Mouse (Mus musculus) ES-Bruce4 (cell line): ENCODE measurements around the gene Snta1. TPM values are rescaled to one million over a fixed set of nuclear protein-coding genes. Genes with fewer than 3 reads are reported as not detected.
A peak's percentile ranks its signal among the peaks of the same experiment; 100 is the strongest.

ENCODE experiments used
- H3K27ac ChIP-seq: 2 replicates; pipeline ENCODE4 v1.5.1; 2012; ENCODE audit warnings: low read length, inconsistent platforms; ENCODE audit not compliant: insufficient read depth
- H3K27me3 ChIP-seq: 2 replicates; pipeline ENCODE4 v1.6.1; 2012; ENCODE audit warnings: mild to moderate bottlenecking, low read length, inconsistent platforms; ENCODE audit not compliant: control insufficient read depth, poor library complexity, insufficient read depth, severe bottlenecking
- H3K36me3 ChIP-seq: 2 replicates; pipeline ENCODE4 v1.6.1; 2012; ENCODE audit warnings: inconsistent platforms, mild to moderate bottlenecking, low read length, moderate library complexity; ENCODE audit not compliant: control insufficient read depth, poor library complexity, insufficient read depth, severe bottlenecking
- H3K4me1 ChIP-seq: one replicate; pipeline ENCODE4 v1.8.1; 2011; ENCODE audit warnings: low read length; ENCODE audit not compliant: control insufficient read depth, insufficient read depth
- H3K4me3 ChIP-seq: 2 replicates; pipeline ENCODE4 v1.5.1; 2011; ENCODE audit warnings: low read depth, mild to moderate bottlenecking, low read length
- H3K9ac ChIP-seq: 2 replicates; pipeline ENCODE4 v1.6.1; 2012; ENCODE audit warnings: low read depth, mild to moderate bottlenecking, inconsistent platforms; ENCODE audit not compliant: poor library complexity, severe bottlenecking
- H3K9me3 ChIP-seq: replicated peaks from 2 replicates; pipeline ENCODE4 v1.6.1; 2012; ENCODE audit warnings: mild to moderate bottlenecking, low read length, inconsistent platforms; ENCODE audit not compliant: control insufficient read depth, poor library complexity, insufficient read depth, severe bottlenecking
- CTCF ChIP-seq: IDR thresholded peaks from one replicate; pipeline ENCODE4 v1.8.1; 2011; ENCODE audit warnings: low read depth, low read length
- EP300 ChIP-seq: IDR thresholded peaks from 2 replicates; pipeline ENCODE4 v1.6.1; 2011; ENCODE audit warnings: low read depth, low read length; ENCODE audit not compliant: insufficient read depth
- POLR2A ChIP-seq: IDR thresholded peaks from one replicate; pipeline ENCODE4 v1.8.1; 2011; ENCODE audit warnings: low read length; ENCODE audit not compliant: insufficient read depth
- polyA plus RNA-seq: library from polyadenylated mRNA; stranded (reverse); fragments of >200 nt; gene quantifications from 2 replicates; pipeline ENCODE4 v1.2.4, GENCODE M21; 2011; ENCODE audit warnings: low read depth; ENCODE audit not compliant: missing spikeins, insufficient read depth, insufficient read length

Gene Snta1
- polyA plus RNA-seq, 1 experiment: 11.7 TPM

- Histone ChIP-seq H3K4me3 (peak overlapping the region; percentile 66), H3K4me1 (no peaks in the 10 kb centered on the region), H3K36me3 (no peaks in the 10 kb centered on the region; the same call in 1 of the 2 replicates), H3K9me3 (no peaks in the 10 kb centered on the region), H3K9ac (peak overlapping the region; percentile 67), H3K27me3 (no peaks in the 10 kb centered on the region), H3K27ac (no peak overlapping the region)
- TF ChIP-seq POLR2A: no peak
- TF ChIP-seq CTCF: no peak
- no peak for TF ChIP-seq EP300
Measured at GRCm38 (mm10) chr2:154407063-154407642, 746 bp downstream of the Snta1 start.

GRCm38 (mm10) chr2:154405447-154405994 lies 2.4 kb downstream of the Snta1 start:
- Histone ChIP-seq H3K27ac (no peak overlapping the region), H3K9ac (no peak overlapping the region), H3K36me3 (no peaks in the 10 kb centered on the region; the same call in 1 of the 2 replicates), H3K4me3 (no peak overlapping the region), H3K4me1 (no peaks in the 10 kb centered on the region), H3K9me3 (no peaks in the 10 kb centered on the region), H3K27me3 (no peaks in the 10 kb centered on the region)
- no peak for TF ChIP-seq EP300
- no peak for TF ChIP-seq CTCF
- TF ChIP-seq POLR2A: no peak

GRCm38 (mm10) chr2:154402811-154403210 lies 5.1 kb downstream of the Snta1 start:
- H3K36me3 ChIP-seq: no peaks in the 10 kb centered on the region; the same call in 1 of the 2 replicates
- H3K9ac ChIP-seq: no peak overlapping the region
- TF ChIP-seq POLR2A (no peak), EP300 (no peak), CTCF (no peak)
- H3K4me3 ChIP-seq: no peak overlapping the region
- no peaks in the 10 kb centered on the region for H3K9me3 ChIP-seq
- H3K27me3 ChIP-seq: no peaks in the 10 kb centered on the region
- H3K27ac ChIP-seq: no peak overlapping the region
- no peaks in the 10 kb centered on the region for H3K4me1 ChIP-seq

- no peak overlapping the region for H3K27ac ChIP-seq
- H3K4me1 ChIP-seq: no peaks in the 10 kb centered on the region
- no peak overlapping the region for H3K9ac ChIP-seq
- H3K4me3 ChIP-seq: no peak overlapping the region
- no peaks in the 10 kb centered on the region for H3K9me3 ChIP-seq
- H3K36me3 ChIP-seq: no peaks in the 10 kb centered on the region; the same call in 1 of the 2 replicates
- TF ChIP-seq POLR2A (no peak), CTCF (no peak), EP300 (no peak)
- no peaks in the 10 kb centered on the region for H3K27me3 ChIP-seq
Measured at GRCm38 (mm10) chr2:154401976-154402375, 5.9 kb downstream of the Snta1 start.

GRCm38 (mm10) chr2:154399325-154399724 lies 8.6 kb downstream of the Snta1 start:
- Histone ChIP-seq H3K36me3 (no peaks in the 10 kb centered on the region; the same call in 1 of the 2 replicates), H3K4me3 (no peak overlapping the region), H3K4me1 (no peaks in the 10 kb centered on the region), H3K27me3 (no peaks in the 10 kb centered on the region), H3K27ac (no peak overlapping the region), H3K9me3 (no peaks in the 10 kb centered on the region), H3K9ac (no peak overlapping the region)
- TF ChIP-seq POLR2A (no peak), CTCF (no peak), EP300 (no peak)

GRCm38 (mm10) chr2:154398267-154398666 lies 9.6 kb downstream of the Snta1 start:
- TF ChIP-seq POLR2A: no peak
- no peak for TF ChIP-seq EP300
- TF ChIP-seq CTCF: no peak

More at GRCm38 (mm10) chr2:154398267-154398666, 9.6 kb downstream of the Snta1 start:
- Histone ChIP-seq H3K27me3 (no peaks in the 10 kb centered on the region), H3K36me3 (no peaks in the 10 kb centered on the region; the same call in 1 of the 2 replicates), H3K4me1 (no peaks in the 10 kb centered on the region), H3K9me3 (no peaks in the 10 kb centered on the region), H3K4me3 (no peak overlapping the region), H3K9ac (no peak overlapping the region), H3K27ac (no peak overlapping the region)
